Mouse (Mus musculus): ENCODE results near the gene Notch1.
A peak's percentile ranks its signal among the peaks of the same experiment; 100 is the strongest.

Gene Notch1

GRCm38 (mm10) chr2:26477911-26478310 lies 38.6 kb downstream of the Notch1 start:
- no peak for DNase-seq

GRCm38 (mm10) chr2:26475505-26476430 lies 40.7 kb downstream of the Notch1 start:
- DNase-seq = no peak

- DNase-seq = no peak
Measured at GRCm38 (mm10) chr2:26474789-26475504, 41.5 kb downstream of the Notch1 start.

GRCm38 (mm10) chr2:26472312-26473090 lies 44.0 kb downstream of the Notch1 start:
- peak in 1 of 2 experiments; percentile 21 for DNase-seq

GRCm38 (mm10) chr2:26471652-26472285 lies 44.7 kb downstream of the Notch1 start:
- DNase-seq = no peak

GRCm38 (mm10) chr2:26470967-26471366 lies 45.5 kb downstream of the Notch1 start:
- DNase-seq = no peak

- DNase-seq = no peak
Measured at GRCm38 (mm10) chr2:26468376-26468775, 48.1 kb downstream of the Notch1 start.

GRCm38 (mm10) chr2:26463412-26463811 lies 53.1 kb downstream of the Notch1 start:
- no peak for DNase-seq

- no peak for DNase-seq
Measured at GRCm38 (mm10) chr2:26462980-26463379, 53.5 kb downstream of the Notch1 start.

- DNase-seq = no peak
Measured at GRCm38 (mm10) chr2:26461667-26462066, 54.8 kb downstream of the Notch1 start.

- DNase-seq = no peak
Measured at GRCm38 (mm10) chr2:26460837-26461236, 55.6 kb downstream of the Notch1 start.

GRCm38 (mm10) chr2:26460097-26460646 lies 56.3 kb downstream of the Notch1 start:
- no peak for DNase-seq

- DNase-seq = no peak
Measured at GRCm38 (mm10) chr2:26459478-26459877, 57.0 kb downstream of the Notch1 start.

- no peak for DNase-seq
Measured at GRCm38 (mm10) chr2:26458402-26459124, 57.9 kb downstream of the Notch1 start.

GRCm38 (mm10) chr2:26449121-26450060 lies 67.1 kb downstream of the Notch1 start:
- DNase-seq = peak; percentile 89 to 90

GRCm38 (mm10) chr2:26447451-26447850 lies 69.0 kb downstream of the Notch1 start:
- DNase-seq = no peak

- no peak for DNase-seq
Measured at GRCm38 (mm10) chr2:26446671-26447070, 69.8 kb downstream of the Notch1 start.

GRCm38 (mm10) chr2:26445666-26446445 lies 70.6 kb downstream of the Notch1 start:
- DNase-seq = peak in 1 of 2 experiments; percentile 90

GRCm38 (mm10) chr2:26444946-26445665 lies 71.4 kb downstream of the Notch1 start, which contains the start of gene Sec16a:
TSS of gene Sec16a (minus strand) at chr2:26445216.
- DNase-seq = peak; percentile 100
